In genomic region chr2:93618447-93619199, GRCm38 (mm10) we compare ENCODE assay signal across 34 mouse cellular contexts. TPM values are rescaled to one million over a fixed set of nuclear protein-coding genes. Genes with fewer than 3 reads are reported as not detected.
DNase-seq lines count a peak whose midpoint lies in the region; ATAC-seq and TF ChIP-seq lines count a peak whose summit lies in the region.
"Had no signal": no experiment of that assay in that cellular context is flagged by ENCODE, and none has a peak within 500 bp of the region (broad histone marks: within the 10 kb centered on the region; RNA-seq: fewer than 3 reads in every experiment).

No protein-coding gene starts in this region.

- no peaks in the 10 kb centered on the region for H3K36me3 ChIP-seq in midbrain, embryonic 10.5 days
- no peaks in the 10 kb centered on the region for H3K36me3 ChIP-seq in midbrain, postnatal 0 days (ENCODE audit: insufficient read depth, low read length)
- H3K36me3 ChIP-seq in embryonic facial prominence, embryonic 10.5 days (replicated peaks) = no peaks in the 10 kb centered on the region
- no peaks in the 10 kb centered on the region for H3K36me3 ChIP-seq in embryonic facial prominence, embryonic 13.5 days
- no peaks in the 10 kb centered on the region for H3K36me3 ChIP-seq in limb, embryonic 13.5 days
- H3K36me3 ChIP-seq: heart, embryonic 13.5 days; hindbrain, embryonic 10.5 days; hindbrain, embryonic 15.5 days; limb, embryonic 15.5 days; liver, embryonic 13.5 days had no signal

- TF ChIP-seq CTCF in midbrain, postnatal 0 days (IDR thresholded peaks at IDR 0.05) = no peak

- no peak for DNase-seq in midbrain, embryonic 10.5 days (ENCODE audit: low spot score)
- no peak for DNase-seq in midbrain, postnatal 0 days (ENCODE audit: low spot score)
- no peak for DNase-seq in embryonic facial prominence, embryonic 10.5 days (ENCODE audit: low spot score)
- no peak for DNase-seq in Muller cell, postnatal 12 days (ENCODE audit: inconsistent ontology term)
- DNase-seq in cerebellum, adult 8-10 months = no peak
- DNase-seq: adrenal gland, adult 8-10 months; B cell, adult 2 months; kidney, adult 18-20 months; kidney, postnatal 36 days; liver, embryonic 13.5 days; lung, adult 18-20 months; right cerebral cortex, postnatal 25 days; thymus, postnatal 14 days had no signal

- no peak for ATAC-seq in midbrain, postnatal 0 days (ENCODE audit: low FRiP score)
- ATAC-seq in embryonic facial prominence, embryonic 13.5 days (ENCODE audit: insufficient number of reproducible peaks, insufficient read depth, low FRiP score, low TSS enrichment, low read depth) = peak; percentile 56; the same call in 1 of the 2 replicates
- no peak for ATAC-seq in limb, embryonic 13.5 days (ENCODE audit: low FRiP score, low read depth)
- ATAC-seq: forebrain, embryonic 14.5 days had no signal

- peak overlapping the region; percentile 70; the same call in 1 of the 2 replicates for H3K27ac ChIP-seq in midbrain, embryonic 10.5 days (replicated peaks)
- no peak overlapping the region for H3K27ac ChIP-seq in midbrain, postnatal 0 days (ENCODE audit: low read depth, low read length)
- peak overlapping the region; percentile 80 for H3K27ac ChIP-seq in embryonic facial prominence, embryonic 10.5 days (replicated peaks)
- peak overlapping the region; percentile 74 for H3K27ac ChIP-seq in embryonic facial prominence, embryonic 13.5 days
- no peak overlapping the region for H3K27ac ChIP-seq in limb, embryonic 13.5 days
- H3K27ac ChIP-seq: heart, embryonic 13.5 days; hindbrain, embryonic 15.5 days; layer of hippocampus, adult 2 months; left cerebral cortex, adult 2 months; limb, embryonic 15.5 days; liver, embryonic 13.5 days had no signal

- H3K4me3 ChIP-seq in midbrain, embryonic 10.5 days = no peak overlapping the region
- H3K4me3 ChIP-seq in midbrain, postnatal 0 days (ENCODE audit: low read depth, low read length) = no peak overlapping the region
- peak overlapping the region; percentile 43; the same call in 1 of the 2 replicates for H3K4me3 ChIP-seq in embryonic facial prominence, embryonic 10.5 days
- H3K4me3 ChIP-seq in embryonic facial prominence, embryonic 13.5 days = peak overlapping the region; percentile 23
- no peak overlapping the region for H3K4me3 ChIP-seq in limb, embryonic 13.5 days
- H3K4me3 ChIP-seq: heart, embryonic 13.5 days; hindbrain, embryonic 10.5 days; hindbrain, embryonic 15.5 days; layer of hippocampus, adult 2 months; left cerebral cortex, adult 2 months; limb, embryonic 15.5 days; liver, embryonic 13.5 days had no signal

- no peak overlapping the region for H3K4me2 ChIP-seq in midbrain, postnatal 0 days (ENCODE audit: low read depth, low read length, poor library complexity, severe bottlenecking)
- peak overlapping the region; percentile 55 for H3K4me2 ChIP-seq in embryonic facial prominence, embryonic 13.5 days
- H3K4me2 ChIP-seq in limb, embryonic 13.5 days (replicated peaks) = peak overlapping the region; percentile 29; the same call in 1 of the 2 replicates
- H3K4me2 ChIP-seq: heart, embryonic 13.5 days; hindbrain, embryonic 15.5 days; limb, embryonic 15.5 days; liver, embryonic 13.5 days had no signal

- H3K9me3 ChIP-seq in midbrain, embryonic 10.5 days (replicated peaks) = no peaks in the 10 kb centered on the region
- H3K9me3 ChIP-seq in midbrain, postnatal 0 days (ENCODE audit: low read length) = no peaks in the 10 kb centered on the region
- no peaks in the 10 kb centered on the region for H3K9me3 ChIP-seq in embryonic facial prominence, embryonic 10.5 days
- H3K9me3 ChIP-seq in embryonic facial prominence, embryonic 13.5 days = no peaks in the 10 kb centered on the region
- H3K9me3 ChIP-seq in limb, embryonic 13.5 days = no peaks in the 10 kb centered on the region
- H3K9me3 ChIP-seq: heart, embryonic 13.5 days; hindbrain, embryonic 10.5 days; hindbrain, embryonic 15.5 days; limb, embryonic 15.5 days; liver, embryonic 13.5 days had no signal

- WGBS in midbrain, embryonic 10.5 days = 32% methylated on average over 19 of the region's 19 CpGs
- WGBS in midbrain, postnatal 0 days = 26% methylated on average over 19 of the region's 19 CpGs
- WGBS in embryonic facial prominence, embryonic 10.5 days = 26% methylated on average over 19 of the region's 19 CpGs
- WGBS in embryonic facial prominence, embryonic 13.5 days = 11% methylated on average over 19 of the region's 19 CpGs
- WGBS in limb, embryonic 13.5 days = 33% methylated on average over 19 of the region's 19 CpGs

- peaks cover 61% of the 10 kb centered on the region for H3K4me1 ChIP-seq in midbrain, embryonic 10.5 days
- no peaks in the 10 kb centered on the region for H3K4me1 ChIP-seq in midbrain, postnatal 0 days (ENCODE audit: insufficient read depth, low read length)
- H3K4me1 ChIP-seq in embryonic facial prominence, embryonic 10.5 days = peaks cover 80% of the 10 kb centered on the region
- peaks cover 67% of the 10 kb centered on the region for H3K4me1 ChIP-seq in embryonic facial prominence, embryonic 13.5 days
- H3K4me1 ChIP-seq in limb, embryonic 13.5 days = peaks cover 28% of the 10 kb centered on the region
- H3K4me1 ChIP-seq: liver, embryonic 13.5 days had no signal

- H3K9ac ChIP-seq in midbrain, postnatal 0 days (replicated peaks; ENCODE audit: low read length, poor library complexity, severe bottlenecking) = no peak overlapping the region
- H3K9ac ChIP-seq in embryonic facial prominence, embryonic 13.5 days = 0 out of 2 replicates have a peak overlapping the region, but pooled peaks have one; percentile 54
- H3K9ac ChIP-seq in limb, embryonic 13.5 days = no peak overlapping the region
- H3K9ac ChIP-seq: heart, embryonic 13.5 days; hindbrain, embryonic 15.5 days; limb, embryonic 15.5 days; liver, embryonic 13.5 days had no signal

- peaks cover 64% of the 10 kb centered on the region for H3K27me3 ChIP-seq in midbrain, embryonic 10.5 days (ENCODE audit: low read depth, poor library complexity, severe bottlenecking)
- peaks cover 4% of the 10 kb centered on the region; the same call in 1 of the 2 replicates for H3K27me3 ChIP-seq in midbrain, postnatal 0 days (ENCODE audit: insufficient read depth, low read length)
- H3K27me3 ChIP-seq in embryonic facial prominence, embryonic 10.5 days (replicated peaks; ENCODE audit: low read depth, poor library complexity, severe bottlenecking) = peaks cover 33% of the 10 kb centered on the region
- no peaks in the 10 kb centered on the region for H3K27me3 ChIP-seq in embryonic facial prominence, embryonic 13.5 days
- peaks cover 64% of the 10 kb centered on the region for H3K27me3 ChIP-seq in limb, embryonic 13.5 days

RNA-seq across cellular contexts. Expression of gene Alx4, which starts 23.6 kb away (rescaled TPM):
- 6.5 and 6.7 TPM in 2 replicates for polyA plus RNA-seq in midbrain, embryonic 10.5 days (2016; fragmentation: Nextera tagmentation; extraction: Ambion mirVana)
- total RNA-seq in midbrain, postnatal 0 days (2014; rRNA removed) = 3.4 and 3.5 TPM in 2 replicates
- 0.48 TPM in 2 replicates for polyA plus RNA-seq in midbrain, postnatal 0 days (2015; fragmentation: Nextera tagmentation; extraction: Ambion mirVana)
- 22.4 and 22.7 TPM in 2 replicates for polyA plus RNA-seq in embryonic facial prominence, embryonic 10.5 days (2016; fragmentation: Nextera tagmentation; extraction: Ambion mirVana)
- 29.3 and 34.1 TPM in 2 replicates for polyA plus RNA-seq in embryonic facial prominence, embryonic 13.5 days (2015; fragmentation: Nextera tagmentation; extraction: Ambion mirVana)
- polyA plus RNA-seq in limb, embryonic 13.5 days (2015; fragmentation: Nextera tagmentation; extraction: Ambion mirVana) = 2.5 and 2.6 TPM in 2 replicates
- total RNA-seq: neutrophil, adult 5-6 weeks had no signal

RNA-seq across cellular contexts. Expression of gene Gm10803, which starts 58.3 kb away (rescaled TPM):
- polyA plus RNA-seq in midbrain, embryonic 10.5 days (2016; fragmentation: Nextera tagmentation; extraction: Ambion mirVana) = not detected in 2 replicates
- total RNA-seq in midbrain, postnatal 0 days (2014; rRNA removed) = not detected in 2 replicates
- not detected in 2 replicates for polyA plus RNA-seq in midbrain, postnatal 0 days (2015; fragmentation: Nextera tagmentation; extraction: Ambion mirVana)
- polyA plus RNA-seq in embryonic facial prominence, embryonic 10.5 days (2016; fragmentation: Nextera tagmentation; extraction: Ambion mirVana) = not detected in 2 replicates
- polyA plus RNA-seq in embryonic facial prominence, embryonic 13.5 days (2015; fragmentation: Nextera tagmentation; extraction: Ambion mirVana) = not detected in 2 replicates
- polyA plus RNA-seq in limb, embryonic 13.5 days (2015; fragmentation: Nextera tagmentation; extraction: Ambion mirVana) = not detected in 2 replicates
- total RNA-seq: adrenal gland, adult 8-10 months; adrenal gland, postnatal 4 days; ES-E14; gastrocnemius, adult 8-10 months; gastrocnemius, postnatal 4 days; heart, adult 8-10 months; heart, postnatal 10 days; layer of hippocampus, adult 2 months; layer of hippocampus, postnatal 14 days; left cerebral cortex, adult 2 months; left cerebral cortex, postnatal 25 days; neutrophil, adult 5-6 weeks had no signal
- polyA plus RNA-seq: forebrain, embryonic 14.5 days; heart, embryonic 13.5 days; hindbrain, embryonic 10.5 days; hindbrain, embryonic 15.5 days; intestine, embryonic 14.5 days; kidney, embryonic 16.5 days; limb, embryonic 15.5 days; liver, embryonic 13.5 days; stomach, embryonic 16.5 days had no signal

Comparison
In these comparisons a context has a peak if more than half of its experiments do, and no peak if none do; other contexts are left out.
1. H3K27ac ChIP-seq: peak in midbrain, embryonic 10.5 days (single experiment), embryonic facial prominence, embryonic 10.5 days (single experiment) and embryonic facial prominence, embryonic 13.5 days (single experiment); none in midbrain, postnatal 0 days (single experiment) and limb, embryonic 13.5 days (single experiment).
2. H3K4me3 ChIP-seq: peak in embryonic facial prominence, embryonic 10.5 days (single experiment) and embryonic facial prominence, embryonic 13.5 days (single experiment); none in midbrain, embryonic 10.5 days (single experiment), midbrain, postnatal 0 days (single experiment) and limb, embryonic 13.5 days (single experiment).